ENCODE assay signal across 13 mouse cellular contexts in genomic region chrX:102926707-102927106, GRCm38 (mm10). TPM values are rescaled to one million over a fixed set of nuclear protein-coding genes. Genes with fewer than 3 reads are reported as not detected.
DNase-seq lines count a peak whose midpoint lies in the region; ATAC-seq and TF ChIP-seq lines count a peak whose summit lies in the region.
"Not testable (repeated sequence)": the region's sequence is repeated elsewhere in the genome, so short reads cannot be mapped to it uniquely, and the experiment has no call there.
"Had no signal": no experiment of that assay in that cellular context is flagged by ENCODE, and none has a peak within 500 bp of the region (broad histone marks: within the 10 kb centered on the region; RNA-seq: fewer than 3 reads in every experiment).

No protein-coding gene starts in this region.

- H3K27ac ChIP-seq in hindbrain, postnatal 0 days; neural tube, embryonic 15.5 days (replicated peaks): not testable (repeated sequence)

- not testable (repeated sequence) for H3K4me3 ChIP-seq in hindbrain, postnatal 0 days (ENCODE audit: low read length); neural tube, embryonic 15.5 days (replicated peaks)

- ATAC-seq in hindbrain, postnatal 0 days = peak; percentile 63
- peak; percentile 57; the same call in 1 of the 2 replicates for ATAC-seq in neural tube, embryonic 15.5 days (ENCODE audit: low FRiP score)

- H3K4me2 ChIP-seq in hindbrain, postnatal 0 days (ENCODE audit: low read depth, low read length); neural tube, embryonic 15.5 days: not testable (repeated sequence)

- not testable (repeated sequence) for H3K9ac ChIP-seq in hindbrain, postnatal 0 days (replicated peaks; ENCODE audit: low read length); neural tube, embryonic 15.5 days (replicated peaks)

- H3K4me1 ChIP-seq in hindbrain, postnatal 0 days (ENCODE audit: insufficient read depth, low read length); neural tube, embryonic 15.5 days: not testable (repeated sequence)

- H3K36me3 ChIP-seq in hindbrain, postnatal 0 days (ENCODE audit: insufficient read depth, low read length); neural tube, embryonic 15.5 days: not testable (repeated sequence)

- H3K27me3 ChIP-seq in hindbrain, postnatal 0 days (ENCODE audit: insufficient read depth, low read length); neural tube, embryonic 15.5 days (replicated peaks): not testable (repeated sequence)

- not testable (repeated sequence) for H3K9me3 ChIP-seq in hindbrain, postnatal 0 days (ENCODE audit: low read length); neural tube, embryonic 15.5 days (replicated peaks)

- peak; percentile 36 for DNase-seq in brain, adult 2 months (ENCODE audit: low read depth, low spot score)
- DNase-seq in embryo, embryonic 10 days (ENCODE audit: low spot score) = peak; percentile 65
- peak; percentile 16 to 37 for DNase-seq in frontal cortex, postnatal 36 days (ENCODE audit: low spot score in 2 of 2)
- DNase-seq in hindbrain, postnatal 0 days (ENCODE audit: low spot score) = peak; percentile 43
- peak; percentile 16 to 17 for DNase-seq in layer of hippocampus, postnatal 36 days
- peak; percentile 32 for DNase-seq in lung, postnatal 14 days

- 31% methylated on average over 4 of the region's 4 CpGs for WGBS in hindbrain, postnatal 0 days
- WGBS in neural tube, embryonic 15.5 days = 48% methylated on average over 4 of the region's 4 CpGs

- peak; percentile 55 for TF ChIP-seq CTCF in hindbrain, postnatal 0 days (IDR thresholded peaks at IDR 0.05; ENCODE audit: low read depth)

RNA-seq across cellular contexts. Expression of gene 1700018G05Rik, which starts 1.5 kb away (rescaled TPM):
- not detected in 2 replicates for total RNA-seq in hindbrain, postnatal 0 days (2014; rRNA removed)
- not detected in 2 replicates for polyA plus RNA-seq in hindbrain, postnatal 0 days (2015; fragmentation: Nextera tagmentation; extraction: Ambion mirVana)
- not detected for total RNA-seq in layer of hippocampus, postnatal 36 days (2021)
- polyA plus RNA-seq in neural tube, embryonic 15.5 days (2015; fragmentation: Nextera tagmentation; extraction: Ambion mirVana) = 0.64 TPM in 1 of 2 replicates, not detected in the other
- total RNA-seq: adrenal gland, postnatal 4 days; gastrocnemius, postnatal 14 days had no signal
- polyA plus RNA-seq: embryonic facial prominence, embryonic 15.5 days; heart, embryonic 16.5 days; large intestine, adult 2 months; urinary bladder, adult 2 months had no signal

RNA-seq across cellular contexts. Expression of gene 1700011M02Rik, which starts 18.0 kb away (rescaled TPM):
- total RNA-seq in hindbrain, postnatal 0 days (2014; rRNA removed) = not detected in 2 replicates
- not detected in 2 replicates for polyA plus RNA-seq in hindbrain, postnatal 0 days (2015; fragmentation: Nextera tagmentation; extraction: Ambion mirVana)
- not detected for total RNA-seq in layer of hippocampus, postnatal 36 days (2021)
- polyA plus RNA-seq in neural tube, embryonic 15.5 days (2015; fragmentation: Nextera tagmentation; extraction: Ambion mirVana) = not detected in 2 replicates
- total RNA-seq: adrenal gland, postnatal 4 days; gastrocnemius, postnatal 14 days had no signal
- polyA plus RNA-seq: embryonic facial prominence, embryonic 15.5 days; heart, embryonic 16.5 days; large intestine, adult 2 months; urinary bladder, adult 2 months had no signal

RNA-seq across cellular contexts. Expression of gene Dmrtc1a, which starts 18.2 kb away (rescaled TPM):
- 0.16 and 0.36 TPM in 2 replicates for total RNA-seq in hindbrain, postnatal 0 days (2014; rRNA removed)
- polyA plus RNA-seq in hindbrain, postnatal 0 days (2015; fragmentation: Nextera tagmentation; extraction: Ambion mirVana) = 3.7 and 4.0 TPM in 2 replicates
- 1 to 10 TPM; 5.0 to 5.3 TPM for total RNA-seq in layer of hippocampus, postnatal 36 days (2021)
- polyA plus RNA-seq in neural tube, embryonic 15.5 days (2015; fragmentation: Nextera tagmentation; extraction: Ambion mirVana) = 1.0 and 1.5 TPM in 2 replicates
- total RNA-seq: gastrocnemius, postnatal 14 days had no signal
- polyA plus RNA-seq: large intestine, adult 2 months had no signal

RNA-seq across cellular contexts. Expression of gene 1700031F05Rik, which starts 58.9 kb away (rescaled TPM):
- not detected in 2 replicates for total RNA-seq in hindbrain, postnatal 0 days (2014; rRNA removed)
- polyA plus RNA-seq in hindbrain, postnatal 0 days (2015; fragmentation: Nextera tagmentation; extraction: Ambion mirVana) = not detected in 2 replicates
- not detected for total RNA-seq in layer of hippocampus, postnatal 36 days (2021)
- not detected in 2 replicates for polyA plus RNA-seq in neural tube, embryonic 15.5 days (2015; fragmentation: Nextera tagmentation; extraction: Ambion mirVana)
- total RNA-seq: adrenal gland, postnatal 4 days; gastrocnemius, postnatal 14 days had no signal
- polyA plus RNA-seq: embryonic facial prominence, embryonic 15.5 days; heart, embryonic 16.5 days; large intestine, adult 2 months; urinary bladder, adult 2 months had no signal
